Mouse (Mus musculus) small intestine, adult 2 months (tissue): ENCODE results near the gene Cacna2d4.

ENCODE experiments used
- CTCF ChIP-seq: fragments of 200-500 bp; IDR thresholded peaks from 2 replicates; pipeline ENCODE4 v1.5.1; 2012; ENCODE audit warnings: low read depth, mild to moderate bottlenecking, control low read depth, inconsistent platforms, low read length, moderate library complexity, mixed read lengths; ENCODE audit not compliant: insufficient replicate concordance, insufficient read length; ENCODE audit errors: extremely low read depth
- POLR2A ChIP-seq: fragments of 200-500 bp; IDR thresholded peaks from 2 replicates; pipeline ENCODE4 v1.6.1; 2012; ENCODE audit warnings: low read depth, mild to moderate bottlenecking, control low read depth, inconsistent platforms, low read length, moderate library complexity

DNA sequence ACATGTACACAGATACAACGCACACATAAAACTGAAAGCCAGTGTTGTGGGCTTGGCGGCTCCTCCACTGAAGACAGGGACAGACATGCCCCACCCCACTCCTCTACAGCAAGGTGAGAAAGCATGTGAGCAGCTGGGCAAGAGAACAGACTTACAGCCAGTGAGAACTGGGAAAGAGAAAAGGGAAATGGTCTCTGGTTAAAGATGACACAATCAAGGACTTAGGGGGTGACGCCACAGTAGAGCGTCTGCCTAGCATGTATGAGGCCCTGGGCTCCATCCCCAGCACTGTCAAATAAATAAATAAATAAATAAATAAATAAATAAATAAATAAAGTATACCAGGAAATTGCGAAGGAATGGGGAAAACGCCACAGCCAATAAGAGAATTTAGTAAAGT lies 67.0 kb downstream of the Cacna2d4 start:
- TF ChIP-seq POLR2A (no peak), CTCF (no peak)
